20 mouse cellular contexts compared by ENCODE assay signal in the genomic region with DNA sequence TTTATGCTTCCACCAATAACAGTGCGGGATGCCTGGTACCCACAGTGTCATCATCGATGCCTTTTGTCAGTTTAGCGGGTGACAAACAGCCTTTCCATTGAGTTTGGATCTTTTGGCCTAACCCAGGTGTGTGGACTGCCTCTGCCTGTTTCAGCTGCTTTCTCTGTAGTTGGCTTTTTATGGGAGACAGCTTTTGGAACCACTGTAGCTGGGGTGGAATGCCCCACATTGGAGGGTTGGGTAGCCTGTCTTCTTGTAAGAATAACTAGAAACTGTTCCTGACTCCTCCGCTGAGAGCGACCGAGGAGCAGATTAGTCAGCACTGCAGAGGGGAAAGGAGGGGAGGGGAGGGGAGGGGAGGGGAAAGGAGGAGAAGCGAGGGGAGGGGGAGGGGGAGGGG.
DNase-seq lines count a peak whose midpoint lies in the region; ATAC-seq and TF ChIP-seq lines count a peak whose summit lies in the region.
"Had no signal": no experiment of that assay in that cellular context is flagged by ENCODE, and none has a peak within 500 bp of the region (broad histone marks: within the 10 kb centered on the region; RNA-seq: fewer than 3 reads in every experiment).

No protein-coding gene starts in this region.

- H3K4me2 ChIP-seq in hindbrain, embryonic 13.5 days, result no peak overlapping the region
- H3K4me2 ChIP-seq in hindbrain, embryonic 11.5 days (replicated peaks; ENCODE audit: low read depth, low read length), result no peak overlapping the region
- H3K4me2 ChIP-seq: embryonic facial prominence, embryonic 15.5 days; liver, embryonic 15.5 days; neural tube, embryonic 13.5 days; stomach, embryonic 15.5 days had no signal

- 64% methylated on average over 7 of the region's 7 CpGs for WGBS in hindbrain, embryonic 13.5 days
- WGBS in hindbrain, embryonic 11.5 days, result 66% methylated on average over 6 of the region's 7 CpGs
- 44% methylated on average over 7 of the region's 7 CpGs for WGBS in olfactory bulb, adult 2 months

- H3K27ac ChIP-seq in hindbrain, embryonic 13.5 days, result 0 out of 2 replicates have a peak overlapping the region, but pooled peaks have one; percentile 55
- H3K27ac ChIP-seq in hindbrain, embryonic 11.5 days (ENCODE audit: low read depth, low read length), result no peak overlapping the region
- peak overlapping the region; percentile 96 for H3K27ac ChIP-seq in olfactory bulb, adult 2 months (ENCODE audit: insufficient read depth, low read depth, low read length)
- H3K27ac ChIP-seq: embryonic facial prominence, embryonic 15.5 days; liver, embryonic 15.5 days; stomach, embryonic 15.5 days had no signal

- H3K36me3 ChIP-seq in hindbrain, embryonic 13.5 days, result no peaks in the 10 kb centered on the region
- no peaks in the 10 kb centered on the region for H3K36me3 ChIP-seq in hindbrain, embryonic 11.5 days (ENCODE audit: control insufficient read depth, insufficient read depth, low read length)
- H3K36me3 ChIP-seq: embryonic facial prominence, embryonic 15.5 days; liver, embryonic 15.5 days; neural tube, embryonic 13.5 days; stomach, embryonic 15.5 days had no signal

- no peak for ATAC-seq in hindbrain, embryonic 13.5 days (ENCODE audit: low FRiP score)
- ATAC-seq in hindbrain, embryonic 11.5 days (ENCODE audit: low FRiP score), result no peak
- peak; percentile 22 for ATAC-seq in inflammation-experienced regulatory T-cells, adult 6 months

- DNase-seq in hindbrain, embryonic 11.5 days (ENCODE audit: low spot score), result no peak
- DNase-seq in right cerebral cortex, adult 18-20 months, result peak; percentile 71
- no peak for DNase-seq in right cerebral cortex, postnatal 25 days
- no peak for DNase-seq in kidney, adult 8-10 months
- DNase-seq: adrenal gland, postnatal 36 days; cerebellum, adult 18-20 months; cerebellum, postnatal 25 days; gastrocnemius, postnatal 10 days; heart, postnatal 36 days; kidney, adult 9 months; kidney, postnatal 36 days; layer of hippocampus, adult 9-11 months had no signal

- no peak overlapping the region for H3K9ac ChIP-seq in hindbrain, embryonic 13.5 days
- no peak overlapping the region for H3K9ac ChIP-seq in hindbrain, embryonic 11.5 days (ENCODE audit: low read depth, low read length)
- H3K9ac ChIP-seq: embryonic facial prominence, embryonic 15.5 days; liver, embryonic 15.5 days; neural tube, embryonic 13.5 days; stomach, embryonic 15.5 days had no signal

- no peak overlapping the region for H3K4me3 ChIP-seq in hindbrain, embryonic 13.5 days
- H3K4me3 ChIP-seq in hindbrain, embryonic 11.5 days (ENCODE audit: low read depth, low read length), result no peak overlapping the region
- no peak overlapping the region for H3K4me3 ChIP-seq in olfactory bulb, adult 2 months (ENCODE audit: insufficient read depth, low read depth, low read length)
- H3K4me3 ChIP-seq: embryonic facial prominence, embryonic 15.5 days; liver, embryonic 15.5 days; neural tube, embryonic 13.5 days; stomach, embryonic 15.5 days had no signal

- no peaks in the 10 kb centered on the region for H3K27me3 ChIP-seq in hindbrain, embryonic 13.5 days
- no peaks in the 10 kb centered on the region for H3K27me3 ChIP-seq in hindbrain, embryonic 11.5 days (ENCODE audit: control insufficient read depth, insufficient read depth, low read length)
- H3K27me3 ChIP-seq: CH12.LX; embryonic facial prominence, embryonic 15.5 days; liver, embryonic 15.5 days; neural tube, embryonic 13.5 days; stomach, embryonic 15.5 days had no signal

- no peaks in the 10 kb centered on the region for H3K9me3 ChIP-seq in hindbrain, embryonic 13.5 days
- H3K9me3 ChIP-seq in hindbrain, embryonic 11.5 days (ENCODE audit: control insufficient read depth, low read length), result no peaks in the 10 kb centered on the region
- H3K9me3 ChIP-seq: embryonic facial prominence, embryonic 15.5 days; liver, embryonic 15.5 days; neural tube, embryonic 13.5 days; stomach, embryonic 15.5 days had no signal

- no peak for TF ChIP-seq CTCF in olfactory bulb, adult 2 months (IDR thresholded peaks at IDR 0.05; ENCODE audit: insufficient read depth, low read depth, low read length)

- TF ChIP-seq POLR2A in olfactory bulb, adult 2 months (IDR thresholded peaks at IDR 0.05; ENCODE audit: insufficient read depth, low read depth, low read length), result no peak

- H3K4me1 ChIP-seq in hindbrain, embryonic 13.5 days (replicated peaks), result peaks cover 22% of the 10 kb centered on the region
- no peaks in the 10 kb centered on the region for H3K4me1 ChIP-seq in hindbrain, embryonic 11.5 days (replicated peaks; ENCODE audit: control insufficient read depth, insufficient read depth, low read length)
- peaks cover 34% of the 10 kb centered on the region for H3K4me1 ChIP-seq in olfactory bulb, adult 2 months (ENCODE audit: control insufficient read depth, insufficient read depth, low read length)
- H3K4me1 ChIP-seq: embryonic facial prominence, embryonic 15.5 days; liver, embryonic 15.5 days; stomach, embryonic 15.5 days had no signal
